Mouse (Mus musculus) ovary, adult 18-20 months (tissue): ENCODE results near the gene Krtap6-1.
"Not testable (repeated sequence)": the region's sequence is repeated elsewhere in the genome, so short reads cannot be mapped to it uniquely, and the experiment has no call there.

Experiments
- DNase-seq: peaks from one replicate; pipeline ENCODE4 v3.0.0; 2022; ENCODE audit warnings: low spot score, mixed read lengths

The Krtap6-1 gene

DNA sequence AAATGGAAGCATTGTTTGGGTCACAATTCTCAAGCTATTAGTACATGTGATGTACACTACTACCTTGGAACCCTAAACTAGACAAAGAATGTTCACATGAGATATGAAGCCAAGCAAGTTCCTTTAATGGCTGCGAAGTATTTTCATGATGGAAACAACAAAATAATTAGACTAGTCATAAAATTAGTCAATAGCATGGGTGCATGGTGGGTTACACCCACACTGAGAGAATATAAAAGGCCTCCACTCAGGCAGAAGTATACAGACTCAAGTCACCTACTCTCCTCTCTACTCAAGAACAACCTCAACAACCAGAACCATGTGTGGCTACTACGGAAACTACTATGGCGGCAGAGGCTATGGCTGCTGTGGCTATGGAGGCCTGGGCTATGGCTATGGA, at the start of gene Krtap6-1:
Gene Krtap6-1 (plus strand): TSS at position 301 of the 400 bp plus-strand sequence.
- not testable (repeated sequence) for DNase-seq

DNA sequence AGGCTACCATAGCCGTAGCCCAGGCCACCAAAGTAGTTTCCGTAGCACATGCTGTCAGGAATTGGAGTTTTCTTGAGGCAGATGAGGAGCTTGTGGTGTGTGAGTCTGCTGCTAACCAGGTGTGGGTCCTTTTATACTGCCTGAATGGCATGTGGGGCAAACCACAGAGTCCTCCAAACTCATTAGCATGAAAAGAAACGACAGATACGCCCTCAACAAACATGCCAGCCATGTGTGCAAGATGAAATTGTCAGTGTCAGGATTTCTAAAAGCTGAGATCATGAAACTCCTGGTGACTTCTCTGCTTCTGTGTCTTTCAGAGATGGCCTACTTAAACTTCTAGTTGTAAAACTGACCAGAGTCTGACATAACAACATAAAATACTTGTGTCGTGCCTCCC, 20.8 kb upstream of the Krtap6-1 start, which contains the start of gene Krtap22-2:
Gene Krtap22-2 (minus strand): TSS at position 101 of the 400 bp plus-strand sequence.
- DNase-seq: no peak

DNA sequence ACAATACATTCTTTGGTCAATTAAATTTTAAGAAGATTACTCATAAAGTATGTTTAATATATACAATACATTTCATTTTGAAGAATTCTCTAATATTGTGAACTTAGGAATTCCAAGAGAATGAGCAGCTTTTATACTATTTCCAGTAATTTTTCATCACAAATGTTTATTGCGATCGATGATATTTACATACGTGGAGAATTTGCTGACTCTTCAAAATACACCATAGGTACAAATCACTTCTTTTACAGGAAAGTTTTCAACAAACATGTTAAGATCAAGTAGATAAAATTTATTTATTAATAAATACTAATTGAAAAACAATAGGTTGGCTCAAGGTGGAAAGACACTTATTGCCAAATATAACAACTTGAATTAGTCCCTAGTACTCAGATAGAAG, 17.5 kb upstream of the Krtap6-1 start:
- no peak for DNase-seq

DNA sequence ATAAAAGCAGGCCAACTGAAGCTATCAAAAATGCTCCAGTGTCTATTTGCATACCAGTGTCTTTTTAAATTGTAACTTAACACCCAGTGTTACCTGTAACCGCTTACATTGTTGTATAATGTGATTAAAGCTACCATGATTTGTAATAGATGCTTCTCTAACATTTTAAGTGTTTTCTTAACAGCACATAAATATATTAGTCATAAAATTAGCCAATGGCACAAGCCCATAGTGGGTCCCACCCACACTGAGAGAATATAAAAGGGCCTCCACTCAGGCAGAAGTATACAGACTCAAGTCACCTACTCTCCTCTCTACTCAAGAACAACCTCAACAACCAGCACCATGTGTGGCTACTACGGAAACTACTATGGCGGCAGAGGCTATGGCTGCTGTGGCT, 16.5 kb upstream of the Krtap6-1 start, which contains the start of gene Gm10229:
Gene Gm10229 (plus strand): TSS at position 301 of the 400 bp plus-strand sequence.
- DNase-seq: not testable (repeated sequence)

DNA sequence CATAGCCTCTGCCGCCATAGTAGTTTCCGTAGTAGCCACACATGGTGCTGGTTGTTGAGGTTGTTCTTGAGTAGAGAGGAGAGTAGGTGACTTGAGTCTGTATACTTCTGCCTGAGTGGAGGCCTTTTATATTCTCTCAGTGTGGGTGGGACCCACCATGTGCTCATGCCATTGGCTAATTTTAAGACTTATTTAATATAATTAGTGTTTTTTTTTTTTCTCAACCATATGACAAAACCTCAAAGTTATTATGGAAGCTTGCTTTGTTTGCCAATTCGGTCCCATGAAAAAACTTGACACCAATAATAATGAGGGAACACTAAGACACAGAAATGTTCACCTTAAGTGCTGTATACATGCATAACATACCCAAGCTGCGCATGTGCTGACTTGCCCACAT, 9.9 kb downstream of the Krtap6-1 start, which contains the start of gene Gm10228:
Gene Gm10228 (minus strand): TSS at position 101 of the 400 bp plus-strand sequence.
- not testable (repeated sequence) for DNase-seq

DNA sequence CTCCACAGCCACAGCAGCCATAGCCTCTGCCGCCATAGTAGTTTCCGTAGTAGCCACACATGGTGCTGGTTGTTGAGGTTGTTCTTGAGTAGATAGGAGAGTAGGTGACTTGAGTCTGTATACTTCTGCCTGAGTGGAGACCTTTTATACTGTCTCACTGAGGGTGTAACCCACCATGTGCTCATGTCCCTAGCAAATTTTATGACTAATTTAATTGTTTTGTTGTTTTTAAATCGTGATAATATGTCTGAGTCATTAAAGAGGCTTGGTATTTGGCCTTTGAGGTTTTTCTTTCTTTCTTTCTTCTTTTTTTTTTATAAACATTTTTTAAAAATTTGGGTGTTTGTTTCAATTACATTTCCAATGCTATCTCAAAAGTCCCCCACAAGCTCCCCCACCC, 16.3 kb downstream of the Krtap6-1 start, which contains the start of gene Krtap6-5:
Gene Krtap6-5 (minus strand): TSS at position 101 of the 400 bp plus-strand sequence.
- no peak for DNase-seq

DNA sequence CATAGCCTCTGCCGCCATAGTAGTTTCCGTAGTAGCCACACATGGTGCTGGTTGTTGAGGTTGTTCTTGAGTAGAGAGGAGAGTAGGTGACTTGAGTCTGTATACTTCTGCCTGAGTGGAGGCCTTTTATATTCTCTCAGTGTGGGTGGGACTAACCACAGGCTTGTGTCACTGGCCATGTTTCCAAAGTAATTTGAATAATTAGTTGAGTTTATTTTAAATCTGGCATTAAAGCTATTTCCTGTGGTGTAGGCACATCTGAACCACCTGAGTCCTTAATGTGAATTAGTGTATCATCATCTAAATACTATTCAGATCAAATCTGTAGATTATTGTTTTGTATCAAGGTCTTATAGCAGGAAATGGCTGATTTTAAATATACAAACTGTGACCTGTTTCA, 32.4 kb downstream of the Krtap6-1 start, which contains the start of gene 1110025L11Rik:
Gene 1110025L11Rik (minus strand): TSS at position 101 of the 400 bp plus-strand sequence.
- not testable (repeated sequence) for DNase-seq

DNA sequence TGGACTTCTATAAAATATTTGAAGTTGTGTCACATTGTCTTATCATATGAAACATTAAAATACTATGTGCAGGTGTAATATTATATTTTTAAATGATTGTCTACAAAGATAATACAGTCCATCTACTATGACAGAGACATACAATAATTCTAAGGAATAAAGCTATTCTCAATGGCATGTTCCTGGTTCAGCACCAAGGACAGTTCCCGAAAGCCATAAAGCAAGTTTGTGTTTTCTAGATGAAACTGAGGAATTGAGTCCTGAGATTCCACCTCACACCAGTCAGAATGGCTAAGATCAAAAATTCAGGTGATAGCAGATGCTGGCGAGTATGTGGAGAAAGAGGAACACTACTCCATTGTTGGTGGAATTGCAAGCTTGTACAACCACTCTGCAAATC, 39.5 kb downstream of the Krtap6-1 start:
- DNase-seq: not testable (repeated sequence)
